Mouse (Mus musculus) adrenal gland, postnatal 4 days (tissue): ENCODE measurements around the gene Gm20388. TPM values are rescaled to one million over a fixed set of nuclear protein-coding genes. Genes with fewer than 3 reads are reported as not detected.

Experiments
- DNase-seq, 2 experiments: peaks; one replicate each; pipeline ENCODE4 v3.0.0; 2021 to 2022; ENCODE audit warnings: low spot score in 2 of 2, mixed read lengths in 2 of 2
- total RNA-seq, 2 experiments: library from RNA; stranded (reverse); gene quantifications; 2 replicates each; pipeline ENCODE4 v1.2.3; 2021

Gm20388 gene
- total RNA-seq, 2 experiments from 2014 or later = 8.8 TPM; not detected in 1

GRCm38 (mm10) chr8:120887254-120887653 lies 976.6 kb downstream of the Gm20388 start:
- DNase-seq = no peak

DNA sequence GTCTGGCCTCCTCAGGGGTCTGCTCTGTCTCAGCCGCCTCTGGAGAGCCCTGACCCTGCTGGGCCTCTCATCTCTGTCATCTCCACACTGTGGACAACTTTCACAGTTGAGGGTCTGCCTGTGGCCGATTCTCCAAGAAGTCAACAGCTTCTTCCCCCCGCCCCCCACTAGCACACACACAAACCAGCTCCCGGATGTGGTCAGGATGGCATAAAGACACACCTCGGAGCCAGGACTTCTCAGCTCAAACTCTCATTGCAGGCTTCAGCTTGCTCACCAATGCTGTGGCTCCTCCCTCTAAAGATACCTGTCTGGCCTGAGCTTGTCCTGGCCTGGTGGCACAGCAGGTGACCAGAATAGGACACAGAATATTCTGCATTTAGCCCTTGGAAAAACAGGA lies 977.4 kb downstream of the Gm20388 start:
- DNase-seq = no peak

- DNase-seq = no peak
Measured at GRCm38 (mm10) chr8:120889189-120889588, 978.5 kb downstream of the Gm20388 start.

DNA sequence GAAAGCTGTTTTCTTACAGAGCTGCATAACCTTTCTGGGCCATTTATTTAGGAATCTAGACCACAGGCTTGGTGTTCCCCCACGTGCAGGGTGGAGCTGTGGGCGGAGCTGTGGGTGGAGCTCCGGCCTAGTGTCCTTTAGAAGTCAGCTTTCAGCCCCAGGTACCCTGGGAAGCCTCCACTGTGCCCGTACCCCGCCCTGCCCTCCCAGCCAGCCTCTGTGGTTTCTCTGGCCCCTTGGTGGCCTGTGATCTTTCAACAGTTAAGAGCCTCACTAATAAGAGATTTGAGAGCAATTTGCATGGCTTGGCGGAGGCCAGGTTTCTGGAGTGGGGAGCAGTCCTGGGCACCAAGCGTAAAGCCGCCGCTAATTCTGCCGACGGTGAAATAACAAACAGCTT lies 979.4 kb downstream of the Gm20388 start:
- no peak for DNase-seq

DNA sequence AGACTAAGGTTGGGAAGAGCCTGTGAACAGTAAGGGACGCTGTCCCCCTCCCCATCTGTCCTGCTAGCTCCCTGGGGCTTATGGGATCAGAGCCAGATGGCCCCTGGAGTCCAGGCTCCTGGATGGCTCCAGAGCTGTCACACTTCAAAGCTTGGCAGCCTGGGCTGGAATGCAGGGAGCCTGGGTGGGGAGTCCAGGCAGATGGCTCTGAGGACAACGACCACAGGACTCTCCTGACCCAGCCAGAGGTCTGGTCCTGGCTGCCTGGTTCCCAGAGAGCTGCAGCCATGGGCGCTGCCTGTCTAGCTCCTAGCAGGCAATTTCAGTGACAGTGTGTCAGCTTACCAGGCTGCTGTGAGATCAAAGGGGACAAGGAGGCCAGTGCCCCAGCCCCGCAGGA lies 984.4 kb downstream of the Gm20388 start:
- DNase-seq = no peak

GRCm38 (mm10) chr8:120895600-120895999 lies 985.0 kb downstream of the Gm20388 start:
- no peak for DNase-seq

- DNase-seq = no peak
Measured at GRCm38 (mm10) chr8:120896203-120896602, 985.6 kb downstream of the Gm20388 start.

DNA sequence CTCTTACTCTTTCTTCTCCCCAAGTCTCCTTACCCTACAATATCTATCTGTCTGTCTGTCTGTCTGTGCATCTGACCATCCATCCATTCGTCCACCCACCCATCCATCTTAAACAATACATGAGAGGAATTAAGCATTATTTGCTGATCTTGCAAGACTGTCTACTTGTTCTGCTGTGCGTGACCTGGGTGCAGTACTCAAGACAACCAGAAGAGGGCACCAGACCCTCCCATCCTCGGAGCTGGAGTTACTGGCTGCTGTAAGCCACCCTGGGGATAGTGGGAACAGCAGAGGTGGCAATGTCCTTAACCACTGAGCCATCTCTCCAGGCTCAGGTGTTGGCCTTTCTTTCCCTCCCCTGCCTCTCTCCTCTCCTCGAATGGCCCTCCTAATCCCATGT lies 987.4 kb downstream of the Gm20388 start:
- DNase-seq = peak in 1 of 2 experiments; percentile 18

DNA sequence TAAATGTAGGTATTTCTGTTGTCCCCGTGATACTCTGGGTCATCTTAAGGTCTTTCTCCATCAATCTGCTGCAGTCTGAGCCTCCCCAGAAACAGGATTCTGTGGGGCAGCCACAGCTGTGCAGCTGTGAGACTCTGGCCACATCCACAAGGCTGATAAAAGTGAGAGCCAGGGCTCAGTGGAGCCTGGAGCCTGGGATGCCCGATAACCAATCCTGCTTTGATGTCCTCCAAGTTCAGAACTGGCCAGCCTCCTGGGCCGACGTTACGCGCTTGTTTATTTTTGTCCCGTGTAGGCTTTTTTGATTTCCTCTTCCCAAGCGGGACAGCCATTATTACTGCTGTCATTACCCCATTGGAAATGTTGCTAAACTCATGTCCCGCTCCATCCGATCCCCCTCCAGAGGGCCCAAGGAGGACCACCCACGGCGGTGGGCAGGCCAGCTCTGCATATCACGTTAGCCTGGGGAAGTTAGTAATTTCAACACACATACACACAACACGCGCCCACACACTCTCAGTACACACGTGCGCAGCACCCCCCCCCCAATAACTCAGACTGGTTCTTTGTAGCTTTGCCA lies 988.3 kb downstream of the Gm20388 start:
- DNase-seq = no peak

DNA sequence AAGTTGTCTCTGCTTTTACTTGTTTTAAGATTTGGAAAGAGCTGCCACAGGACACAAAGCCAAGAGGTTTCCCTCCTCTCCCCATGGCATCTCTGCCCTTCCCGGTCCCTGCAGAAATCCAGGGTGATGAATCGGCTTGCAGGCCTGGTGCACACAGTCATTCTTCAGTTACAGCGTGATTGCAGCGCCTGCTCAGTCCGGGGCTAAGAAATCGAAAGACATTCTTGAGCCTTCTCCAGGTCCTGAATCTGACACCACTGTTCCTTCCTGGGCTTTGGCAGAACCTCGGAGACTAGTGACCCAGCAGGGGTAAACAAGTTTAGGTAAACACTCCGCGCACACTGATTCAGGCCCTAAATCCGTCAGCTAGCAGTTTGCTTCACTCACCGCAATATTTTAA lies 991.7 kb downstream of the Gm20388 start:
- DNase-seq = no peak

DNA sequence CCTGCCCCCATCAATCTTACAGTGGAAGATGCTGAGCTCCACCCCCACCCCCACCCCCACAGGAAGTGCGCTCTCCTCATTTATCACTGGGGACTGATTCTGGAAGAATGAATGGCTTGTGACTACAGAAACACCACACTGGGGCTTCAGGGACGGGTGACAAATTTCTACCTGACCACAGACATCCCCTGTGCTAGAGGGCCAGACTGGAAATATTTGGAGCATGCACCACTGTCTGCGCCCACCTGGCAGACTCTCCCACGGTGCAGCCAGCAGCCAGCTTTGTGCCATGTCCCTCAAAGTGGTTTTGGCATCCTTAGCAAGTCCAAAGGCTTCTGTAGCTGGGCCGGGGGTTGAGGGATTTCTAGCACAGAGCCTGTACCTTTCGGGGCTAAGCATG lies 997.0 kb downstream of the Gm20388 start:
- no peak for DNase-seq

DNA sequence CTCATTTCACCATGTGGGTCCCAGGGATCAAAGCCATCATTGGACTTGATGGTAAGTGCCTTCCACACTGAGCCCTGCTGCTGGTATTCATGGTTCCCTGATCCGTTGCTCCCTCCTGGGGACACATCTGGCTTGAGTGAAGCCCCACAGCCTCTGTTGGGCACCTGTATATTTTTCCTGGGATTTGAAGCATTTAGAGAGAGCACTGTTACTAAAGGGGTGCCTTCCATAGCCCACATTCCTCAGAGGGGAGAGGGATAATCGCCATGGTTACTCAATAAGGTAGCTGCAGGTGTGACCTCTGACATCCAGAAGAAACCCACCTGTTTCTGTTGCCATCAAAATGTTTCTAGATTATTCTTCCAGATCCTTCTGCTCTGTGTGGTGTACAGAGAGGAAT lies 1000.3 kb downstream of the Gm20388 start:
- no peak for DNase-seq

- no peak for DNase-seq
Measured at GRCm38 (mm10) chr8:120912463-120912862, 1001.8 kb downstream of the Gm20388 start.

DNA sequence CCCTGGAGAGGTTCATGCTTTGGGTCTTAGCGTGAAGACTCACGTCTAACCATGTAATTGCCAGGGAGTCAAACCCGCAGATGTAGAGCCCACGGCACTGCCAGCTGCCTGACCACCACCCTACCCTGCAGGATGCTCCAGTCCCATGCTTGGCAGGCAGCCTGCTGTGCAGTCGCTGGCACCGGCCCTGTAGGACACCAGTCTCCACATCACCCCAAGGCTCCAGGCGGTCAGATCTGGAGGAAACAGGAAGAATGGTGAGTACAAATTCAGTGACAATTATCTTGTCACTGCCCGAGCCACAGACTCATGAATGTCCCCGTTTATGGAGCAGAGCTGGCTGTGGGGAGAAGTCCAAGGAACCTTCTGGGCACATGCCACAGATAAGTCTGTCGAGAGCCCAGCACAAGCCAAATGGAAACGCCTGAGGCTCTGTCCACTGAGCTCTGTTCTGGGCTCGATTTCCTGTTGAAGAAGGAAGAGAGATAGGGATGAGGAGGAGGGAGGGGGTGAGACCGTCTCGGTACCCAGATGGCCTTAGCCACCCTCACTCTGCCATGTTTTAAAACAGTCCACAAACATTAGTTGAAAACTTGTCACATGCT lies 1006.3 kb downstream of the Gm20388 start:
- no peak for DNase-seq

DNA sequence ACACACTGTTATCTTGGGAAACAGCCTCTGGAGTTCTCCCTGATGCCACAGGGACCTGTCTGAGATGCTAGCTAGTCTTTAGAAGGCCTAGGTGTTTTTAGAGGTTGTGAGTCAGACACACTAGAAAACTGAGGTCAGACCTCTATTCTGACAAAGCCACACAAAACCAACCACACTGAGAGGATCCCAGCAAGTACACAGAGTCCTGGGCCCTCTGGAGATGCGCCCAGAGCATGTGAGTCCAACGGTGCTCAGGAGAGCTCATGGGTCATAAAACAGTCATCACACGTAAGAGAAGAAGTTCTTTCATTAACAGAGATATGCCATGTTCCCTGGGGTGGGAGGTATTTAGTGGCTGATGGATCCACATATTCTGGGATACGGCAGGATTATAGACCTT lies 1009.9 kb downstream of the Gm20388 start:
- no peak for DNase-seq

GRCm38 (mm10) chr8:120926201-120926600 lies 1015.6 kb downstream of the Gm20388 start:
- DNase-seq = no peak

- no peak for DNase-seq
Measured at GRCm38 (mm10) chr8:120928082-120928481, 1017.4 kb downstream of the Gm20388 start.

DNA sequence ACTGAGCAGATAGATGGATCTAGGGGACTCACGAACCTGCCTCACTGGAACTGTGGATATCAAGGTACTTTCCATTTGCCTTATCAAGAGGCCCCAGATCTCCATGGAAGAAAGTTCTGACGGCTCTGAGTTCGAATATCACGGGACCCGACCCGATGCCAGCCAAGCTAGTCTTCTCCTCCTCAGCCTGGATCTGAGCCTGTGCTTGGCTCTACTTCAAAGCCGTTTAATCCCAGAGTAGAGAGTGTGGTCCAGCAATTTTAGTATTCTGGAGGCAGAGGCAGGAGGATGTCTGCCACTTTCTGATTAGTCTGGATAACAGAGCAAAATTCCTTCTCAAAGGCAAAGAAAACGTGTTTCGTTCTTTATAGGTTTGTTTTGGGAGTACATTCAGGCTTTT lies 1024.0 kb downstream of the Gm20388 start:
- no peak for DNase-seq

DNA sequence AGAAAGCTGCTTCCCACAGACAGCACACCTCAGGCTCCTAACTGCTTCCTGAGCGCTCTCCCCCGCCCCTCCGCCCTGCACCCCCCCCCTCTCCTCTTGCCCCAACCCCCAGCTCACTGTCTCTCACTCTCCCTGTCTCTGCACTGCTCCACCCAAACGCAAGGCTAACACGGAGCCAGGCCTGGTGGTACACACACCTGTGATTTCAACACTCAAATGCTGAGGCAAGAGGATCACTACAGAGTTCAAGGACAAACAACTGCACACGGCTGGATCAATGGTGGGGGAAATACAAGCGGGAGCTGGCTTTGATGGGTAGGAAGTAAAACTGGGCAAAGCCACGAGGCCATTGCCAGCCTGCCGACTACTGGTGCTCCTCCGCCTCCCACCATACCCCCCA lies 1026.0 kb downstream of the Gm20388 start:
- DNase-seq = no peak

DNA sequence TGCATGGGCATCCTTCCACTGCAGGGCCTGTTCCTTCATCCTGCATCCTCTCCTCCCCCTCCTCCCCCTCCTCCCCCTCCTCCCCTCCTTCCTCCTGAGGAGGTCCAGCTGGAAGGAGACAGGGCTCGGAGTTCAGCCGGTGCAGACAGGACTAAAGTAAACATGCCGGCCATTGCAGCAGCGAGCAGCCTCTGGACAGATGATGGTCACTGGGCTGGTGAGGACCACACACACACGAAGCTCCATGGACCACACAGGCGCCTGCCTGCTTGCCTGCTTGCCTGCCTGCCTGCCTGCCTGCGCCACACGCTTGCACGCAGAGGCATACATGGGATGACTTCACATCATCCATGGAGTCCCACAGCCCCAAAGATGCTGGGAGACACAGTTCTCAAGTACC lies 1026.8 kb downstream of the Gm20388 start:
- no peak for DNase-seq

DNA sequence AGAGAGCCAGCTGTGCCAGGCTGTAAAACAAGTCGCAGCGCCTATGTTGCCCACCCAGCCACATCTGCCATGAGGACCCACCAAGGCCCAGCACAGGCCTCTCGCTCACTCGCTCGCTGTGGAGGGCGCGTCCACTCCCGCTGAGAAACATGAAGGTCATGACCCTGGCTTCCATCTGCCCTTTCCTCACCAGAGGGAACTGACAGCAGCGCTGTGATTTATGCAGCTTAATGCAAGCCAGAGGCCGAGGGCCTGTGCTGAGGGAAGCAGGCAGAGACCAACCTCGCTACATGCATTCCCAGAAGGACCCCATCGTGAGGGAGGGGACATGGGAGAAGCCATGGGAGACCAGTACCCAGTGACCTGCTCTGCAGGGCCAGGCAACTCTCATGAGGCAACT lies 1029.6 kb downstream of the Gm20388 start:
- DNase-seq = peak in 1 of 2 experiments; percentile 15

GRCm38 (mm10) chr8:120947240-120947639 lies 1036.6 kb downstream of the Gm20388 start:
- no peak for DNase-seq

DNA sequence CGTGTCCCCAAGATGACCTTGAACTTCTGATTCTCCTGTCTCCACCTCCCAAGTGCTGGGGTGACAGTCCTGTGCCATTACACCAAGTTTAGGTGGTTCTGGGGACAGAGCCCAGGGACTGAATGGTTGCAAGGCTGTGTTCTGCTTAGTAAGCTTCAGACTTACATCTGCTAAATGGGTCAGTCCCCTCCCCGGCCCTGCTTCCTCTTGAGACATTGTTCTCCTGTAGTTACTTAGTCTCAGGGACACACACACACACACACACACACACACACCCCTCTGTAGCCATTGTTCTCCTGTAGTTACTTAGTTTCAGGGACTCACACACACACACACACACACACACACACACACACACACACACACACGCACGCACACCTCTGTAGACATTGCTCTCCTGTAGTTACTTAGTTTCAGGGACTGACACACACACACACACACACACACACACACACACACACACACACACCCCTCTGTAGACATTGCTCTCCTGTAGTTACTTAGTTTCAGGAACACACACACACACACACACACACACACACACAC lies 1037.5 kb downstream of the Gm20388 start:
- DNase-seq = no peak
